Mouse (Mus musculus) spleen, adult 2 months (tissue): ENCODE data around the gene Dlg5. TPM values are rescaled to one million over a fixed set of nuclear protein-coding genes. Genes with fewer than 3 reads are reported as not detected.

Source experiments
- DNase-seq, 2 experiments: peaks; one replicate each; pipeline versions ENCODE4 v3.0.0 to v3.0.0-alpha.2; 2012 to 2021; ENCODE audit warnings: low spot score in 2 of 2, low read depth in 1 of 2
- H3K27ac ChIP-seq: fragments of 200-500 bp; 2 replicates; pipeline ENCODE4 v1.5.1; 2012; ENCODE audit warnings: low read length, inconsistent platforms; ENCODE audit not compliant: insufficient read depth
- H3K27me3 ChIP-seq: fragments of 200-500 bp; 2 replicates; pipeline ENCODE4 v1.6.1; 2012; ENCODE audit warnings: mild to moderate bottlenecking, moderate library complexity, low read length, inconsistent platforms; ENCODE audit not compliant: control insufficient read depth, insufficient read depth
- H3K36me3 ChIP-seq: fragments of 200-500 bp; 2 replicates; pipeline ENCODE4 v1.6.1; 2012; ENCODE audit warnings: mild to moderate bottlenecking, low read length, inconsistent platforms; ENCODE audit not compliant: control insufficient read depth, insufficient read depth
- H3K4me1 ChIP-seq: fragments of 200-500 bp; 2 replicates; pipeline ENCODE4 v1.6.1; 2011; ENCODE audit warnings: inconsistent platforms; ENCODE audit not compliant: control insufficient read depth, insufficient read depth, insufficient read length
- H3K4me3 ChIP-seq: fragments of 200-500 bp; 2 replicates; pipeline ENCODE4 v1.5.1; 2011; ENCODE audit warnings: mild to moderate bottlenecking, inconsistent platforms; ENCODE audit not compliant: insufficient read depth, insufficient read length; ENCODE audit errors: extremely low read depth
- CTCF ChIP-seq: fragments of 200-500 bp; IDR thresholded peaks from 2 replicates; pipeline ENCODE4 v1.5.1; 2011; ENCODE audit warnings: mild to moderate bottlenecking, inconsistent platforms; ENCODE audit not compliant: insufficient read depth, insufficient read length, insufficient replicate concordance; ENCODE audit errors: extremely low read depth
- POLR2A ChIP-seq: fragments of 200-500 bp; IDR thresholded peaks from 2 replicates; pipeline ENCODE4 v1.6.1; 2011; ENCODE audit warnings: low read depth, low read length, inconsistent platforms
- WGBS: fragments of 180-500 bp; shearing (Covaris S2); methylation state at CpG from one replicate; pipeline ENCODE4 v1.1.7; 2018; 5-methylcytosine and 5-hydroxymethylcytosine counted together
- polyA plus RNA-seq: library from polyadenylated mRNA; depleted of rRNA; stranded (reverse); fragments of >200 nt; gene quantifications from 2 replicates; pipeline ENCODE4 v1.2.3, GENCODE M21; 2012

The Dlg5 gene
- polyA plus RNA-seq, 1 experiment = 6.5 TPM

DNA sequence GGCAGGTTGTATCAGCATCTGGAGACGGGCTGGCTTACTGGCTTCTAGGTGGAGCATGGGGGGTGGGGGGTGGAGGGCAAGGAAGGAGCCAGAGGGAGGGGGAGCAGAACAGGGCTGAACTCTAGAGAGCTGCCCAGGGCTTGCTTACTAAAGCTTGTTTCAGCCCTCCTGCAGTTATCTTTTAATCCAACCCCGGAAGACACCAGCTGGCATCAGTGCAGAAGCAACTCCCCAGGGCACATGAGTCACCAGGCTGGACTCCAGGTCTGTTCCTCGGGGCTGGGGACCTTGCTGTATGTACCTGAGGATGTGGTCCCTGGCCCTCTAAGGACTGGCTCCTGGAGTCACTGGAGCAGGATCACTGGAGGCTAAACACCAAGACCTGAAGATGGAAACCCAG, 23.0 kb downstream of the Dlg5 start:
- TF ChIP-seq CTCF = no peak
- no peak for TF ChIP-seq POLR2A
- H3K4me1 ChIP-seq = no peaks in the 10 kb centered on the region
- H3K27ac ChIP-seq = no peak overlapping the region
- H3K4me3 ChIP-seq = no peak overlapping the region
- H3K36me3 ChIP-seq = no peaks in the 10 kb centered on the region
- no peak for DNase-seq
- H3K27me3 ChIP-seq = no peaks in the 10 kb centered on the region
- 63% methylated on average over 3 of the region's 3 CpGs for WGBS

DNA sequence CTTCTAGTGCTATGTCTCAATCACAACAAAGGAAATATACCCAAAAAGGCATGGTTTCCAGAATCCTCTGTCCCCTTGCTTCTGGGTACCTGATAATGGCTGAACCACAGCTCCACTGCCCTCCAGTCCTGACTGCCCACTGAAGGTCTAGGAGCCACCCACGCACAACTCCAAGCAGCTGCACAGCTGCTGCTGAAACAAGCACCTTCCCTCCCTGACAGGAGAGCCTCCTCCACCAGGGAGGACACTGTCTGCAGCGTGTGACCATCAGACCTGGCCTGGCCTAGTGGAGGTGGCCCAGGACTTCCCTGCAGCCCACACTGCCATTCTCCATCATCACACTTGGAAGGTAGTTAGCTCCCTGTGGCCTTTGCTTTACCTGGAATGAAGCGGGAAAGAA, 23.4 kb downstream of the Dlg5 start:
- no peaks in the 10 kb centered on the region for H3K4me1 ChIP-seq
- no peak for DNase-seq
- H3K36me3 ChIP-seq = no peaks in the 10 kb centered on the region
- 80% methylated on average over 3 of the region's 3 CpGs for WGBS
- H3K4me3 ChIP-seq = no peak overlapping the region
- no peaks in the 10 kb centered on the region for H3K27me3 ChIP-seq
- H3K27ac ChIP-seq = no peak overlapping the region
- TF ChIP-seq CTCF (no peak), POLR2A (no peak)

DNA sequence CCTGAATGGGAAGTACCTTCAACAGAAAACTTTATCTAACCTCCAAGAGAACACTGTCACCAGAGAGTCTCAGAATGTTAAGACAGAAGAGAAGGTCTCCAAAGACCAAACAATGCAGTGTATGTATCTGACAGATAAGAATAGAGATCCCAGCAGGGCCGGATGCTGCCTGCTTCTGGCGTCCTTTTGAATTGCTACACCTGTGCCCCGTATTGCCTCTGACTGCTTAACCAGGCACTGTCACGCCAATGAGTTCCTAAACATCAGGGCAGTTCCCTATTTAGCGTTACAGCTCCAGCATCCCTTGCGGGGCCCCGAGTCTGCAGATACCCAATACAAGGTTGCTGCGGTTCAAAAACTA, 28.4 kb downstream of the Dlg5 start:
- H3K4me1 ChIP-seq = no peaks in the 10 kb centered on the region
- no peak overlapping the region for H3K4me3 ChIP-seq
- no peaks in the 10 kb centered on the region for H3K36me3 ChIP-seq
- H3K27me3 ChIP-seq = no peaks in the 10 kb centered on the region
- TF ChIP-seq CTCF (no peak), POLR2A (no peak)
- H3K27ac ChIP-seq = no peak overlapping the region
- no peak for DNase-seq
- WGBS = 31% methylated on average over 8 of the region's 8 CpGs

DNA sequence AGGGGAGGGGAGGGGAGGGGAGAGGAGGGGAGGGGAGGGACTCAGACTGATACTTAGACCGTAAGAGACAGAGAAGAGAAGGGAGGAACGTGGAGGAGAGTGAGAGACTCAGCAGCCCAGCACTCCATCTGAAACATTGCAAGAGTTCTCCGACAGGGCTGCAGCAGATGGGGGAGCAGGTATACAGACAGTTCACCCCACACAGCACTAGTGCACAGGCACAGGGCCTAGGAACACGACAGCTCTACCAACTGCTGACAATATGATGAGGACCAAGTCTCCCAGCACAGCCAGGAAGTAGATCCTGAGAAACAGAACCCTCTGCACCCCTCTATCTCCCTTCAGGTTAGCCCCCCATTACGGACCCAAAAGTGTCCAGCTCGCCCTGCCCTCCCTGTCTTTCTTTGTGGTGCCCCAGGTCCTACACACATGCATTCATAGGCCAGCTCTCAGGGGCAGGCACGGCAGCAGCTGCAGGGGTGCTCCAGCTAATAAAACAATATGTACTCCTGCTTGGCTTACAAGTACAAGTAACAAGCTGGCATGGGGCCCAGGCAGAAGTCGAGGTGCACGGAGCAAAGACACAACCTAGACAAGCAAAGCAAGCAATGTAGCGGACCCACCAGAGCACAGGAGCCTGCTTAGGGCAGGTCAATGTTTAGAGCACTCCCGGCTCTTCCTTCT, 28.9 kb downstream of the Dlg5 start:
- DNase-seq = no peak
- no peaks in the 10 kb centered on the region for H3K27me3 ChIP-seq
- H3K27ac ChIP-seq = no peak overlapping the region
- 64% methylated on average over 11 of the region's 11 CpGs for WGBS
- H3K36me3 ChIP-seq = no peaks in the 10 kb centered on the region
- TF ChIP-seq POLR2A = no peak
- TF ChIP-seq CTCF = no peak
- no peak overlapping the region for H3K4me3 ChIP-seq
- H3K4me1 ChIP-seq = no peaks in the 10 kb centered on the region

DNA sequence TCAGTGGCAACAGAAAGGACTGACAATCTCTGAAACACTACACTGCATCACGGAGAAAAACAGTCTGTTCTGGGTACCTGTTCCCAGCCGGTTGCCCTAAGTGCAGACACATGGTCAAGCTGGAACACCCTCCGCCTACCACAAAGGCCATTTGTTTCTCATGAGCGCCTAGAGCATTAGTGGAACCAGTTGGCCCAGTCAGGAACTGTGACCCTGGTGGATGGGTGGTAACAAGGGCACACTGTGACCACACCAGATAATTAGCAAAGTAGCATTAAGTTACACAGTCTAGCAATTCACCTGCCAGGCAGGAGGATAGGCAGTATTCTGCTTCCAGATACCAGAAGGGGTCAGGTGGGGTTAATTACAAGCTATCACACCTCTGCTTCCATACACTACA, 29.7 kb downstream of the Dlg5 start:
- no peak overlapping the region for H3K27ac ChIP-seq
- H3K27me3 ChIP-seq = no peaks in the 10 kb centered on the region
- no peak for TF ChIP-seq CTCF
- TF ChIP-seq POLR2A = no peak
- no peaks in the 10 kb centered on the region for H3K36me3 ChIP-seq
- H3K4me1 ChIP-seq = no peaks in the 10 kb centered on the region
- DNase-seq = no peak
- WGBS = 57% methylated on average over 4 of the region's 4 CpGs
- no peak overlapping the region for H3K4me3 ChIP-seq

DNA sequence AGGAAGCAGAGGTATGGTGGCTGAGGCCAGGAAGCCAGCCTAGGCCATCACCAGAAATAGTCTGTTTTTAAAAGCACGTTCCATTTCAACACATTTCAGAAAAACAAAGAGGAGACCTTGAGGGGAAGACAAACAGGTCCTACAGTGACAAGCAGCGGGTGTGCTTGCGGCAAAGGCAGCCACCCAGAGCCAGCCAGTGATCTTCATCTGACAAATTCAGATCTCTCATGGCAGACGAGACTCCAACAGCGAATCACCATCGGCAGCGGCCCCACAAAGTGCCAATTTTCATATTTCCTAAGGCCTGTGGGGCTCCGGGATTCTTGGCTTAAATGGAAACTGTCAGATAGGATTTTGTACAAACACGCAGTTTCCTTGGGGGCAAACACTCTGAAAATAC, 31.3 kb downstream of the Dlg5 start:
- DNase-seq = no peak
- Histone ChIP-seq H3K4me3 (no peak overlapping the region), H3K36me3 (no peaks in the 10 kb centered on the region), H3K27ac (no peak overlapping the region), H3K4me1 (no peaks in the 10 kb centered on the region), H3K27me3 (no peaks in the 10 kb centered on the region)
- 72% methylated on average over 9 of the region's 9 CpGs for WGBS
- TF ChIP-seq POLR2A = no peak
- TF ChIP-seq CTCF = no peak

DNA sequence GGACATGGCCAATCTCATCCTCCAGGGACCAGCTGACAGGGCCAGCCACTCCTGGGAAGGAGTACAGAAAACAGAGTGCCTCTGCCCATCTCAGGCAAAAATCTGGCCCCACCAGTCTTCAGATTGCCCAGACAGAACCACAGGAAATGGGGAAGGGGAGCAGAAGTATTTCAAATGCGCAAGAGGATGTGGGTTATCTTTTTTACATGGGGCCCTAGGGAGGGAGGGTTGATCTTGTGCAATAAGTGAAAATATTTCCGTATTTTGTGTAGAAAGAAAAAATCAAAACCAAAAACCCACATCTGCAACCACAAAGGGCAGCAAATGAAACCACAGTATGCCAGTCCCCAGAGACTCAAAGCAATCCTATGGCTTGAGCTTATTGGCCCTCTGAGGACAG, 32.4 kb downstream of the Dlg5 start:
- Histone ChIP-seq H3K4me1 (no peaks in the 10 kb centered on the region), H3K4me3 (no peak overlapping the region), H3K27ac (no peak overlapping the region), H3K36me3 (no peaks in the 10 kb centered on the region), H3K27me3 (no peaks in the 10 kb centered on the region)
- no peak for DNase-seq
- no peak for TF ChIP-seq POLR2A
- TF ChIP-seq CTCF = no peak
- 2% methylated on average over 2 of the region's 2 CpGs for WGBS
